Mouse (Mus musculus) kidney, embryonic 15.5 days (tissue): ENCODE results near the gene Ikzf3. TPM values are rescaled to one million over a fixed set of nuclear protein-coding genes. Genes with fewer than 3 reads are reported as not detected.

Experiments used
- ATAC-seq: fragments of 200-750 bp; cut with Nextera tagmentation; replicated peaks from 2 replicates; pipeline ENCODE4 v1.8.0; 2017; ENCODE audit warnings: moderate TSS enrichment; ENCODE audit not compliant: low FRiP score
- H3K27ac ChIP-seq: fragments of 300-500 bp; sonication (generic); 2 replicates; pipeline ENCODE4 v1.5.1; 2015; ENCODE audit warnings: mild to moderate bottlenecking, inconsistent platforms
- H3K27me3 ChIP-seq: fragments of 300-500 bp; sonication (generic); 2 replicates; pipeline ENCODE4 v1.6.1; 2015; ENCODE audit warnings: inconsistent platforms
- H3K36me3 ChIP-seq: fragments of 300-500 bp; sonication (generic); 2 replicates; pipeline ENCODE4 v1.6.1; 2015; ENCODE audit warnings: inconsistent platforms
- H3K4me1 ChIP-seq: fragments of 300-500 bp; sonication (generic); 2 replicates; pipeline ENCODE4 v1.6.1; 2015; ENCODE audit warnings: inconsistent platforms
- H3K4me2 ChIP-seq: fragments of 300-500 bp; sonication (generic); 2 replicates; pipeline ENCODE4 v1.6.1; 2015; ENCODE audit warnings: moderate library complexity, mild to moderate bottlenecking, inconsistent platforms
- H3K4me3 ChIP-seq: fragments of 300-500 bp; sonication (generic); replicated peaks from 2 replicates; pipeline ENCODE4 v1.5.1; 2015; ENCODE audit warnings: mild to moderate bottlenecking, inconsistent platforms
- H3K9ac ChIP-seq: fragments of 300-500 bp; sonication (generic); 2 replicates; pipeline ENCODE4 v1.6.1; 2015; ENCODE audit warnings: mild to moderate bottlenecking, inconsistent platforms
- H3K9me3 ChIP-seq: fragments of 300-500 bp; sonication (generic); replicated peaks from 2 replicates; pipeline ENCODE4 v1.6.1; 2016; ENCODE audit warnings: inconsistent platforms
- WGBS: fragments of 180-500 bp; shearing (Covaris S2); methylation state at CpG from one replicate; pipeline ENCODE4 v1.1.7; 2015; ENCODE audit warnings: mixed read lengths; 5-methylcytosine and 5-hydroxymethylcytosine counted together
- polyA plus RNA-seq: library from polyadenylated mRNA; unstranded; fragments of >200 nt; fragmentation: Nextera tagmentation; extraction: Ambion mirVana; gene quantifications from 2 replicates; pipeline ENCODE4 v1.2.1, GENCODE M21; 2015

The Ikzf3 gene
- polyA plus RNA-seq: 0.43 and 0.44 TPM in 2 replicates

- no peak for ATAC-seq
- no peak within 1 kb of the TSS; the same call in 1 of the 2 replicates for H3K9ac ChIP-seq
- WGBS: 1% methylated on average over 58 of the region's 58 CpGs
- H3K27ac ChIP-seq: no peak within 1 kb of the TSS
- peaks cover 84% of the 10 kb centered on the region for H3K27me3 ChIP-seq
- no peaks in the 10 kb centered on the region for H3K9me3 ChIP-seq
- no peaks in the 10 kb centered on the region for H3K36me3 ChIP-seq
- H3K4me3 ChIP-seq: peak within 1 kb of the TSS; percentile 54
- peak within 1 kb of the TSS; percentile 94 for H3K4me2 ChIP-seq
- peaks cover 13% of the 10 kb centered on the region for H3K4me1 ChIP-seq
Measured at GRCm38 (mm10) chr11:98545711-98546231, at the start of gene Ikzf3. TSS of gene Ikzf3 (minus strand) at chr11:98546031.

GRCm38 (mm10) chr11:98595473-98595872, 49.6 kb upstream of the Ikzf3 start:
- ATAC-seq: no peak
- Histone ChIP-seq H3K9ac (no peak overlapping the region), H3K27ac (no peak overlapping the region), H3K4me2 (no peak overlapping the region), H3K36me3 (no peaks in the 10 kb centered on the region), H3K9me3 (no peaks in the 10 kb centered on the region), H3K4me1 (peaks cover 14% of the 10 kb centered on the region), H3K4me3 (no peak overlapping the region), H3K27me3 (peaks cover 71% of the 10 kb centered on the region)
- 77% methylated on average over 10 of the region's 10 CpGs for WGBS

GRCm38 (mm10) chr11:98595021-98595420, 49.2 kb upstream of the Ikzf3 start:
- no peaks in the 10 kb centered on the region for H3K9me3 ChIP-seq
- 72% methylated on average over 6 of the region's 6 CpGs for WGBS

GRCm38 (mm10) chr11:98590548-98591445, 45.0 kb upstream of the Ikzf3 start:
- H3K27ac ChIP-seq: no peak overlapping the region
- peaks cover 38% of the 10 kb centered on the region for H3K4me1 ChIP-seq
- 54% methylated on average over 19 of the region's 19 CpGs for WGBS
- ATAC-seq: no peak
- H3K9me3 ChIP-seq: no peaks in the 10 kb centered on the region
- peaks cover 39% of the 10 kb centered on the region for H3K27me3 ChIP-seq
- no peaks in the 10 kb centered on the region for H3K36me3 ChIP-seq
- no peak overlapping the region for H3K4me3 ChIP-seq
- no peak overlapping the region for H3K4me2 ChIP-seq
- no peak overlapping the region for H3K9ac ChIP-seq

More at GRCm38 (mm10) chr11:98595021-98595420, 49.2 kb upstream of the Ikzf3 start:
- H3K9ac ChIP-seq: no peak overlapping the region
- no peaks in the 10 kb centered on the region for H3K36me3 ChIP-seq
- H3K4me3 ChIP-seq: no peak overlapping the region
- no peak overlapping the region for H3K27ac ChIP-seq
- H3K4me1 ChIP-seq: peaks cover 14% of the 10 kb centered on the region
- ATAC-seq: no peak
- H3K4me2 ChIP-seq: no peak overlapping the region
- H3K27me3 ChIP-seq: peaks cover 67% of the 10 kb centered on the region

- H3K27ac ChIP-seq: peak overlapping the region; percentile 86; the same call in 1 of the 2 replicates
- H3K4me3 ChIP-seq: no peak overlapping the region
- no peak overlapping the region for H3K9ac ChIP-seq
- 79% methylated on average over 8 of the region's 8 CpGs for WGBS
- no peak for ATAC-seq
- H3K4me2 ChIP-seq: no peak overlapping the region
- H3K4me1 ChIP-seq: peaks cover 51% of the 10 kb centered on the region
- no peaks in the 10 kb centered on the region for H3K9me3 ChIP-seq
- H3K27me3 ChIP-seq: peaks cover 30% of the 10 kb centered on the region
- no peaks in the 10 kb centered on the region for H3K36me3 ChIP-seq
Measured at GRCm38 (mm10) chr11:98589306-98589705, 43.5 kb upstream of the Ikzf3 start.

GRCm38 (mm10) chr11:98588833-98589281, 43.0 kb upstream of the Ikzf3 start:
- Histone ChIP-seq H3K4me3 (0 out of 2 replicates have a peak overlapping the region, but pooled peaks have one; percentile 86), H3K36me3 (no peaks in the 10 kb centered on the region; the same call in 1 of the 2 replicates), H3K4me1 (peaks cover 55% of the 10 kb centered on the region), H3K9me3 (no peaks in the 10 kb centered on the region), H3K27me3 (peaks cover 26% of the 10 kb centered on the region), H3K27ac (peak overlapping the region; percentile 86), H3K9ac (no peak overlapping the region), H3K4me2 (peak overlapping the region; percentile 80)
- ATAC-seq: no peak
- WGBS: 55% methylated on average over 6 of the region's 6 CpGs

- peak overlapping the region; percentile 80 for H3K4me2 ChIP-seq
- H3K9me3 ChIP-seq: no peaks in the 10 kb centered on the region
- H3K27me3 ChIP-seq: peaks cover 20% of the 10 kb centered on the region
- peaks cover 55% of the 10 kb centered on the region for H3K4me1 ChIP-seq
- peaks cover 7% of the 10 kb centered on the region for H3K36me3 ChIP-seq
- H3K9ac ChIP-seq: peak overlapping the region; percentile 41
- peak; percentile 59 for ATAC-seq
- H3K4me3 ChIP-seq: peak overlapping the region; percentile 86
- H3K27ac ChIP-seq: peak overlapping the region; percentile 86
- WGBS: 6% methylated on average over 20 of the region's 20 CpGs
Measured at GRCm38 (mm10) chr11:98587684-98588546, 42.1 kb upstream of the Ikzf3 start.

GRCm38 (mm10) chr11:98586892-98587563, 41.2 kb upstream of the Ikzf3 start, which contains the start of gene Ormdl3:
TSS of gene Ormdl3 (minus strand) at chr11:98587368.
- H3K27ac ChIP-seq: peak within 1 kb of the TSS; percentile 87
- peaks cover 16% of the 10 kb centered on the region for H3K36me3 ChIP-seq
- peak within 1 kb of the TSS; percentile 86 for H3K4me3 ChIP-seq
- peaks cover 55% of the 10 kb centered on the region for H3K4me1 ChIP-seq
- under 1% methylated on average over 49 of the region's 49 CpGs for WGBS
- H3K9me3 ChIP-seq: no peaks in the 10 kb centered on the region
- peak within 1 kb of the TSS; percentile 87 for H3K9ac ChIP-seq
- peak within 1 kb of the TSS; percentile 80 for H3K4me2 ChIP-seq
- H3K27me3 ChIP-seq: peaks cover 12% of the 10 kb centered on the region
- ATAC-seq: peak; percentile 95

- WGBS: 2% methylated on average over 22 of the region's 22 CpGs
Measured at GRCm38 (mm10) chr11:98586087-98586891, 40.5 kb upstream of the Ikzf3 start.

GRCm38 (mm10) chr11:98584629-98585177, 38.9 kb upstream of the Ikzf3 start:
- Histone ChIP-seq H3K27me3 (no peaks in the 10 kb centered on the region), H3K9ac (no peak overlapping the region; the same call in 1 of the 2 replicates), H3K4me1 (peaks cover 46% of the 10 kb centered on the region), H3K27ac (no peak overlapping the region), H3K36me3 (peaks cover 32% of the 10 kb centered on the region), H3K9me3 (no peaks in the 10 kb centered on the region), H3K4me2 (0 out of 2 replicates have a peak overlapping the region, but pooled peaks have one; percentile 80), H3K4me3 (no peak overlapping the region)
- ATAC-seq: no peak
- 92% methylated on average over 6 of the region's 6 CpGs for WGBS

More at GRCm38 (mm10) chr11:98586087-98586891, 40.5 kb upstream of the Ikzf3 start:
- Histone ChIP-seq H3K27ac (peak overlapping the region; percentile 87), H3K4me2 (peak overlapping the region; percentile 80), H3K4me1 (peaks cover 53% of the 10 kb centered on the region), H3K4me3 (peak overlapping the region; percentile 86), H3K36me3 (peaks cover 23% of the 10 kb centered on the region), H3K27me3 (peaks cover 4% of the 10 kb centered on the region), H3K9ac (peak overlapping the region; percentile 87), H3K9me3 (no peaks in the 10 kb centered on the region)
- peak; percentile 28 for ATAC-seq
